Mouse (Mus musculus) testis, adult 2 months (tissue): ENCODE measurements around the gene Foxk1. TPM values are rescaled to one million over a fixed set of nuclear protein-coding genes. Genes with fewer than 3 reads are reported as not detected.

ENCODE experiments used
- H3K27ac ChIP-seq: fragments of 200-500 bp; 2 replicates; pipeline ENCODE4 v1.5.1; 2012; ENCODE audit warnings: low read depth, low read length; ENCODE audit not compliant: control insufficient read depth, insufficient read depth
- H3K27me3 ChIP-seq: fragments of 200-500 bp; 2 replicates; pipeline ENCODE4 v1.6.1; 2012; ENCODE audit warnings: mild to moderate bottlenecking, low read length, moderate library complexity; ENCODE audit not compliant: control insufficient read depth, insufficient read depth
- H3K36me3 ChIP-seq: fragments of 200-500 bp; 2 replicates; pipeline ENCODE4 v1.6.1; 2012; ENCODE audit warnings: mild to moderate bottlenecking, low read length; ENCODE audit not compliant: control insufficient read depth, insufficient read depth
- H3K4me1 ChIP-seq: fragments of 200-500 bp; 2 replicates; pipeline ENCODE4 v1.6.1; 2012; ENCODE audit warnings: low read length; ENCODE audit not compliant: control insufficient read depth, insufficient read depth
- H3K4me3 ChIP-seq: fragments of 200-500 bp; 2 replicates; pipeline ENCODE4 v1.5.1; 2012; ENCODE audit warnings: low read depth, mild to moderate bottlenecking, low read length, moderate library complexity, mixed read lengths; ENCODE audit not compliant: control insufficient read depth
- CTCF ChIP-seq: fragments of 200-500 bp; IDR thresholded peaks from 2 replicates; pipeline ENCODE4 v1.5.1; 2012; ENCODE audit warnings: low read depth, mild to moderate bottlenecking, inconsistent platforms, low read length, moderate library complexity; ENCODE audit not compliant: control insufficient read depth, insufficient read depth, insufficient replicate concordance
- POLR2A ChIP-seq: fragments of 200-500 bp; IDR thresholded peaks from 2 replicates; pipeline ENCODE4 v1.6.1; 2012; ENCODE audit warnings: low read depth, mild to moderate bottlenecking, inconsistent platforms, low read length, moderate library complexity; ENCODE audit not compliant: control insufficient read depth
- polyA plus RNA-seq: library from polyadenylated mRNA; depleted of rRNA; stranded (reverse); fragments of >200 nt; gene quantifications from 2 replicates; pipeline ENCODE4 v1.2.3, GENCODE M21; 2012

Gene Foxk1
- polyA plus RNA-seq, 1 experiment, result 16.8 TPM

DNA sequence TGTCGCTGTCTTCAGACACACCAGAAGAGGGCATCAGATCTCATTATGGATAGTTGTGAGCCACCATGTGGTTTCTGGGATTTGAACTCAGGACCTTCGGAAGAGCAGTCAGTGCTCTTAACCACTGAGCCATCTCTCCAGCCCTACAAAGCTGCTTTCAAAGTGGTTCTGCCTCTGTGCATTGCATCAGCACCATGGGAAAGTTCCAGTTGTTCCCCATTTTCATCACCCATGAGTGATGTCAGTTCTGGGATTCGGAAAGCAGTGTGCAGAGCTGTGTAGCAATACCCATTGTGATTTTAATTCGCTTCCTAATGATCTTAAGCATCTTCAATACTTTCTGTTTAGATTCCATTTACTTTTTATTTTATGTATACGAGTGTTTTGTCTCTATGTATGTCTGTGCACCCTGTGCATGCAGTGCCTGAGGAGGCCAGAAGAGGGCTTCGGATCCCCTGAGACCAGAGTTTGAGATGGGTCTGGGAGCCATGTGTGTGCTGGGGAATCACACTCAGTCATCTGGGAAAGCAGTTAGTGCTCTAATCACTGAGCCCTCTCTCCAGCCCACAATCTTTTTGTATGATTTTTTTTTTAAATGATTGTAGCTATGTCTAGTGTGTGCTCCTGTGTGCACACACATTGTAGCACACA, 6.6 kb upstream of the Foxk1 start:
- H3K36me3 ChIP-seq, result no peaks in the 10 kb centered on the region
- no peak overlapping the region for H3K27ac ChIP-seq
- 0 out of 2 replicates have a peak, but pooled peaks cover 2% of the 10 kb centered on the region for H3K4me1 ChIP-seq
- H3K4me3 ChIP-seq, result no peak overlapping the region
- TF ChIP-seq POLR2A, result no peak
- TF ChIP-seq CTCF, result no peak; the same call in 1 of the 2 replicates
- H3K27me3 ChIP-seq, result no peaks in the 10 kb centered on the region

GRCm38 (mm10) chr5:142395909-142396308, 5.4 kb upstream of the Foxk1 start:
- no peaks in the 10 kb centered on the region for H3K27me3 ChIP-seq
- H3K4me3 ChIP-seq, result no peak overlapping the region
- TF ChIP-seq CTCF (no peak), POLR2A (no peak)
- peaks cover 9% of the 10 kb centered on the region for H3K4me1 ChIP-seq
- no peak overlapping the region for H3K27ac ChIP-seq
- H3K36me3 ChIP-seq, result no peaks in the 10 kb centered on the region

- Histone ChIP-seq H3K4me1 (peaks cover 18% of the 10 kb centered on the region), H3K27me3 (no peaks in the 10 kb centered on the region), H3K4me3 (peak overlapping the region; percentile 35; the same call in 1 of the 2 replicates), H3K36me3 (no peaks in the 10 kb centered on the region), H3K27ac (no peak overlapping the region)
- no peak for TF ChIP-seq CTCF
Observed at GRCm38 (mm10) chr5:142400181-142400883, 965 bp upstream of the Foxk1 start.

- TF ChIP-seq CTCF, result no peak
- no peak for TF ChIP-seq POLR2A
- Histone ChIP-seq H3K27me3 (no peaks in the 10 kb centered on the region), H3K27ac (peak overlapping the region; percentile 71), H3K4me3 (peak overlapping the region; percentile 98), H3K4me1 (peaks cover 18% of the 10 kb centered on the region), H3K36me3 (no peaks in the 10 kb centered on the region)
Observed at GRCm38 (mm10) chr5:142401641-142402625, 636 bp downstream of the Foxk1 start.

GRCm38 (mm10) chr5:142403694-142404093, 2.4 kb downstream of the Foxk1 start:
- TF ChIP-seq POLR2A (no peak), CTCF (no peak)
- Histone ChIP-seq H3K4me1 (peaks cover 18% of the 10 kb centered on the region), H3K27ac (no peak overlapping the region), H3K27me3 (no peaks in the 10 kb centered on the region), H3K36me3 (no peaks in the 10 kb centered on the region), H3K4me3 (no peak overlapping the region)

- Histone ChIP-seq H3K27ac (no peak overlapping the region), H3K27me3 (no peaks in the 10 kb centered on the region), H3K36me3 (no peaks in the 10 kb centered on the region), H3K4me3 (no peak overlapping the region), H3K4me1 (peaks cover 18% of the 10 kb centered on the region)
- TF ChIP-seq CTCF (no peak), POLR2A (no peak)
Observed at GRCm38 (mm10) chr5:142404307-142404706, 3.0 kb downstream of the Foxk1 start.

- Histone ChIP-seq H3K36me3 (no peaks in the 10 kb centered on the region), H3K27me3 (no peaks in the 10 kb centered on the region), H3K27ac (no peak overlapping the region), H3K4me3 (no peak overlapping the region), H3K4me1 (peaks cover 15% of the 10 kb centered on the region)
- TF ChIP-seq CTCF (no peak), POLR2A (no peak)
Observed at GRCm38 (mm10) chr5:142405426-142405825, 4.1 kb downstream of the Foxk1 start.
